Mouse (Mus musculus) brain, embryonic 14.5 days (tissue): ENCODE data around the gene Tspan14.

Source experiments
- CTCF ChIP-seq: fragments of 200-500 bp; IDR thresholded peaks from 2 replicates; pipeline ENCODE4 v1.5.1; 2012; ENCODE audit warnings: inconsistent platforms, mild to moderate bottlenecking, moderate library complexity, borderline replicate concordance; ENCODE audit not compliant: insufficient read depth, insufficient read length; ENCODE audit errors: extremely low read depth
- POLR2A ChIP-seq: fragments of 200-500 bp; IDR thresholded peaks from 2 replicates; pipeline ENCODE4 v1.6.1; 2012; ENCODE audit warnings: mild to moderate bottlenecking, inconsistent platforms, borderline replicate concordance; ENCODE audit not compliant: poor library complexity, insufficient read depth, insufficient read length, severe bottlenecking; ENCODE audit errors: extremely low read depth

- TF ChIP-seq POLR2A, result no peak
- no peak for TF ChIP-seq CTCF
Observed at GRCm38 (mm10) chr14:40938380-40938987, 28.1 kb downstream of the Tspan14 start.
